Mouse (Mus musculus) forelimb bud, embryonic 11.5 days (tissue): ENCODE data around the gene Olfr1208.

Source experiments
- DNase-seq: peaks from one replicate; pipeline ENCODE4 v3.0.0-alpha.2; 2012; ENCODE audit warnings: low read depth, low spot score

The Olfr1208 gene

GRCm38 (mm10) chr2:88902211-88902610 lies at the start of gene Olfr1208:
Gene Olfr1208 (minus strand): TSS chr2:88902311.
- no peak for DNase-seq

- no peak for DNase-seq
Observed at GRCm38 (mm10) chr2:88938011-88938410, 35.9 kb upstream of the Olfr1208 start, which contains the start of gene Olfr1211. Gene Olfr1211 (minus strand): TSS chr2:88938111.

GRCm38 (mm10) chr2:88915057-88915456 lies 12.9 kb upstream of the Olfr1208 start, which contains the start of gene Olfr1209:
Gene Olfr1209 (minus strand): TSS chr2:88915157.
- no peak for DNase-seq

GRCm38 (mm10) chr2:88862931-88863330 lies 39.2 kb downstream of the Olfr1208 start, which contains the start of gene Olfr1206:
Gene Olfr1206 (plus strand): TSS chr2:88863231.
- no peak for DNase-seq

- DNase-seq: no peak
Observed at GRCm38 (mm10) chr2:88848992-88849391, 53.1 kb downstream of the Olfr1208 start, which contains the start of gene Olfr1204. Gene Olfr1204 (plus strand): TSS chr2:88849292.
